Mouse (Mus musculus) ES-Bruce4 (cell line): ENCODE measurements around the gene Tmem108. TPM values are rescaled to one million over a fixed set of nuclear protein-coding genes. Genes with fewer than 3 reads are reported as not detected.

Experiments used
- H3K27ac ChIP-seq: 2 replicates; pipeline ENCODE4 v1.5.1; 2012; ENCODE audit warnings: low read length, inconsistent platforms; ENCODE audit not compliant: insufficient read depth
- H3K27me3 ChIP-seq: 2 replicates; pipeline ENCODE4 v1.6.1; 2012; ENCODE audit warnings: mild to moderate bottlenecking, low read length, inconsistent platforms; ENCODE audit not compliant: control insufficient read depth, poor library complexity, insufficient read depth, severe bottlenecking
- H3K36me3 ChIP-seq: 2 replicates; pipeline ENCODE4 v1.6.1; 2012; ENCODE audit warnings: inconsistent platforms, mild to moderate bottlenecking, low read length, moderate library complexity; ENCODE audit not compliant: control insufficient read depth, poor library complexity, insufficient read depth, severe bottlenecking
- H3K4me1 ChIP-seq: one replicate; pipeline ENCODE4 v1.8.1; 2011; ENCODE audit warnings: low read length; ENCODE audit not compliant: control insufficient read depth, insufficient read depth
- H3K4me3 ChIP-seq: 2 replicates; pipeline ENCODE4 v1.5.1; 2011; ENCODE audit warnings: low read depth, mild to moderate bottlenecking, low read length
- H3K9ac ChIP-seq: 2 replicates; pipeline ENCODE4 v1.6.1; 2012; ENCODE audit warnings: low read depth, mild to moderate bottlenecking, inconsistent platforms; ENCODE audit not compliant: poor library complexity, severe bottlenecking
- H3K9me3 ChIP-seq: replicated peaks from 2 replicates; pipeline ENCODE4 v1.6.1; 2012; ENCODE audit warnings: mild to moderate bottlenecking, low read length, inconsistent platforms; ENCODE audit not compliant: control insufficient read depth, poor library complexity, insufficient read depth, severe bottlenecking
- CTCF ChIP-seq: IDR thresholded peaks from one replicate; pipeline ENCODE4 v1.8.1; 2011; ENCODE audit warnings: low read depth, low read length
- EP300 ChIP-seq: IDR thresholded peaks from 2 replicates; pipeline ENCODE4 v1.6.1; 2011; ENCODE audit warnings: low read depth, low read length; ENCODE audit not compliant: insufficient read depth
- POLR2A ChIP-seq: IDR thresholded peaks from one replicate; pipeline ENCODE4 v1.8.1; 2011; ENCODE audit warnings: low read length; ENCODE audit not compliant: insufficient read depth
- polyA plus RNA-seq: library from polyadenylated mRNA; stranded (reverse); fragments of >200 nt; gene quantifications from 2 replicates; pipeline ENCODE4 v1.2.4, GENCODE M21; 2011; ENCODE audit warnings: low read depth; ENCODE audit not compliant: missing spikeins, insufficient read depth, insufficient read length

Gene Tmem108
- polyA plus RNA-seq, 1 experiment = 2.1 TPM

- Histone ChIP-seq H3K9ac (no peak overlapping the region), H3K36me3 (no peaks in the 10 kb centered on the region), H3K4me3 (no peak overlapping the region), H3K9me3 (no peaks in the 10 kb centered on the region), H3K4me1 (no peaks in the 10 kb centered on the region), H3K27me3 (peaks cover 5% of the 10 kb centered on the region), H3K27ac (no peak overlapping the region)
- TF ChIP-seq EP300 (no peak), CTCF (no peak), POLR2A (no peak)
Measured at GRCm38 (mm10) chr9:103758246-103758645, 3.4 kb downstream of the Tmem108 start.

GRCm38 (mm10) chr9:103752618-103753017 lies 9.0 kb downstream of the Tmem108 start:
- Histone ChIP-seq H3K36me3 (no peaks in the 10 kb centered on the region), H3K27me3 (no peaks in the 10 kb centered on the region), H3K27ac (no peak overlapping the region), H3K9me3 (no peaks in the 10 kb centered on the region), H3K4me3 (no peak overlapping the region), H3K4me1 (no peaks in the 10 kb centered on the region), H3K9ac (no peak overlapping the region)
- TF ChIP-seq POLR2A = no peak
- no peak for TF ChIP-seq CTCF
- no peak for TF ChIP-seq EP300

GRCm38 (mm10) chr9:103751568-103751967 lies 10.1 kb downstream of the Tmem108 start:
- no peaks in the 10 kb centered on the region for H3K36me3 ChIP-seq
- no peak for TF ChIP-seq EP300
- no peak for TF ChIP-seq POLR2A
- no peak for TF ChIP-seq CTCF
- no peak overlapping the region for H3K4me3 ChIP-seq
- no peak overlapping the region for H3K27ac ChIP-seq
- H3K4me1 ChIP-seq = no peaks in the 10 kb centered on the region
- H3K9me3 ChIP-seq = no peaks in the 10 kb centered on the region
- H3K27me3 ChIP-seq = no peaks in the 10 kb centered on the region
- H3K9ac ChIP-seq = no peak overlapping the region

GRCm38 (mm10) chr9:103750491-103750890 lies 11.1 kb downstream of the Tmem108 start:
- Histone ChIP-seq H3K9ac (no peak overlapping the region), H3K36me3 (no peaks in the 10 kb centered on the region), H3K9me3 (no peaks in the 10 kb centered on the region), H3K27me3 (no peaks in the 10 kb centered on the region), H3K4me3 (no peak overlapping the region), H3K4me1 (no peaks in the 10 kb centered on the region), H3K27ac (no peak overlapping the region)
- TF ChIP-seq CTCF (no peak), POLR2A (no peak), EP300 (no peak)

GRCm38 (mm10) chr9:103746598-103746997 lies 15.0 kb downstream of the Tmem108 start:
- Histone ChIP-seq H3K9ac (no peak overlapping the region), H3K27me3 (no peaks in the 10 kb centered on the region), H3K36me3 (no peaks in the 10 kb centered on the region), H3K4me1 (no peaks in the 10 kb centered on the region), H3K9me3 (no peaks in the 10 kb centered on the region; the same call in 1 of the 2 replicates), H3K27ac (no peak overlapping the region), H3K4me3 (no peak overlapping the region)
- TF ChIP-seq CTCF = no peak
- no peak for TF ChIP-seq POLR2A
- no peak for TF ChIP-seq EP300

DNA sequence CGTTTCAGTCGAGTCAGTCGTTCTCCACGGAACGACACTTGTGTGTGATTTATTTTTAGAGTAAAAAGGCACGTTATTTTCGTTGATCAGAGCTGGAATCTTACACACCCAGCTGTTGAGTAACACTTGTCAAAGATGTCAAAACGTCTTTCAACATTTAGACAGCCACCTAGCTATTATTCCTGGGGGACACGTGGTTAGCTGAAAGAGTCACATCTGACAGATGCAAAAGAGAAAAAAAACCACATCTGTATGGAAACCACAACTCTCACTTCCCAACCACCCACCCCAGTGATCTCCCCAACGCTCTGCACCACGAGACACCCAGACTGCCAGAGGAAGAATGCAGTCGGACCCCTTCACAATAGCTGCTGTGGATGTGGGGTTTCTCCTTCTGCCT lies 21.5 kb downstream of the Tmem108 start:
- no peaks in the 10 kb centered on the region for H3K36me3 ChIP-seq
- no peak overlapping the region for H3K9ac ChIP-seq
- H3K27ac ChIP-seq = no peak overlapping the region
- H3K9me3 ChIP-seq = peaks cover 3% of the 10 kb centered on the region; the same call in 1 of the 2 replicates
- no peaks in the 10 kb centered on the region for H3K27me3 ChIP-seq
- no peak overlapping the region for H3K4me3 ChIP-seq
- no peaks in the 10 kb centered on the region for H3K4me1 ChIP-seq
- no peak for TF ChIP-seq POLR2A
- no peak for TF ChIP-seq EP300
- no peak for TF ChIP-seq CTCF
